Mouse (Mus musculus): ENCODE results near the gene Tbca. TPM values are rescaled to one million over a fixed set of nuclear protein-coding genes. Genes with fewer than 3 reads are reported as not detected.

Tbca gene
- polyA plus RNA-seq, 1 experiment: 204 TPM

DNA sequence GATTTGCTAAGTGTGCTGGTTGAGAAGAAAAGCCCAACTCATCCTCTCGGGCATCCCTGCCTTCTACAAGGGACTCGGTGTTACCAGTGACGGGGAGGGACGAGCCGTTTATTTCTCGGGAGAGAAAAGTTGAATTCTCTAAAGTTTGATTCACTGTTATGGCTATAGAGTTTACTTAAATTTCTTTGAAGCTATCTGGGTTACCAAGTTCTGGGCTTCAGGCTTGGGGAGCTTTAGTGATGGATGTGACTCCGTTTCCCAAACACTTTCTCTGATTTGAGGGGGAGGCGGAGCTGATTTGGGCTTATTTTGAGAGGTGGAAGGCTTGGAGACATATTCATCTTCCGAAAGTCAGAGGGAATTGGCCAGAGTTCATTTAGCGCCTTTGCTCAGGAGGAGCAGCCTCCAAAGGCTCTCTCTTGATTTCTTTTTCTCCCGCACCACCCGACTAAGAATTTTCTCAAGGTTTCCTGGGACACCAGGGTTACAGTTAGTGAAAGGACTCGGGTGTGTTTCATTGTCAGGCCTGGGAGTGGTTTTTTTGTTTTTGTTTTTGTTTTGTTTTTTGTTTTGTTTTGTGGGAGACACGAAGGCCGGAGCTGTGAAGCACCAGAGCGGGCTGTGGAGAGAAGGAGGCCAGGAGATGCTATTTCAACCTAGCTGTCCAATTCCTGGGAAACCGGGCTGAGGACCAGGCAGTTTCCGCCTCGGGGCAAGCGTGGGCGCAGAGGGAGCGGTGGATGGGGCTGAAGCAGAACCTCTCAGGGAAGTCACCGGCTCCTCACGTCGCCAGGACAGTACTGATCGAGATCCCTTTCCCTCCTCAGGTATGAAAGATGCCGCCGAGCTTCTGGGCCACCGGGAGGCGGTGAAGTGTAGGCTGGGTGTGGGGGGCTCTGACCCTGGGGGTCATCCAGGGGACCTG lies 87.8 kb downstream of the Tbca start:
- no peak overlapping the region for H3K4me3 ChIP-seq (ENCODE audit: insufficient read depth, low read length)
- H3K4me1 ChIP-seq (ENCODE audit: control insufficient read depth, insufficient read depth, low read length): no peaks in the 10 kb centered on the region
- TF ChIP-seq CTCF (IDR thresholded peaks at IDR 0.05; ENCODE audit: low read depth, low read length) (no peak), POLR2A (IDR thresholded peaks at IDR 0.05; ENCODE audit: borderline replicate concordance, low read depth, low read length) (no peak)
- no peak overlapping the region for H3K27ac ChIP-seq (ENCODE audit: insufficient read depth, low read depth, low read length)

DNA sequence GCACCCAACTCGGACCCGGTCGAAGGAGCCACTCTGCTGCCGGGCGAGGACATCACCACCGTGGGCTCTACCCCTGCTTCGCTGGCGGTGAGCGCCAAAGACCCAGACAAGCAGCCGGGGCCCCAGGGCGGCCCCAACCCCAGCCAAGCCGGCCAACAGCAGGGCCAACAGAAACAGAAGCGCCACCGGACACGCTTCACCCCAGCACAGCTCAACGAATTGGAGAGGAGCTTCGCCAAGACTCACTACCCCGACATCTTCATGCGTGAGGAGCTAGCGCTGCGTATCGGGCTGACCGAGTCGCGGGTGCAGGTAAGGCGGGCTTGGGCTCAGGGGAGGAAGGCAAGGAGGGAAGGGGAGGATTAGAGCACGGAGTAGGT lies 88.5 kb downstream of the Tbca start:
- TF ChIP-seq CTCF (IDR thresholded peaks at IDR 0.05; ENCODE audit: low read depth, low read length) (no peak), POLR2A (IDR thresholded peaks at IDR 0.05; ENCODE audit: borderline replicate concordance, low read depth, low read length) (no peak)
- no peaks in the 10 kb centered on the region for H3K4me1 ChIP-seq (ENCODE audit: control insufficient read depth, insufficient read depth, low read length)
- no peak overlapping the region for H3K27ac ChIP-seq (ENCODE audit: insufficient read depth, low read depth, low read length)
- H3K4me3 ChIP-seq (ENCODE audit: insufficient read depth, low read length): no peak overlapping the region

DNA sequence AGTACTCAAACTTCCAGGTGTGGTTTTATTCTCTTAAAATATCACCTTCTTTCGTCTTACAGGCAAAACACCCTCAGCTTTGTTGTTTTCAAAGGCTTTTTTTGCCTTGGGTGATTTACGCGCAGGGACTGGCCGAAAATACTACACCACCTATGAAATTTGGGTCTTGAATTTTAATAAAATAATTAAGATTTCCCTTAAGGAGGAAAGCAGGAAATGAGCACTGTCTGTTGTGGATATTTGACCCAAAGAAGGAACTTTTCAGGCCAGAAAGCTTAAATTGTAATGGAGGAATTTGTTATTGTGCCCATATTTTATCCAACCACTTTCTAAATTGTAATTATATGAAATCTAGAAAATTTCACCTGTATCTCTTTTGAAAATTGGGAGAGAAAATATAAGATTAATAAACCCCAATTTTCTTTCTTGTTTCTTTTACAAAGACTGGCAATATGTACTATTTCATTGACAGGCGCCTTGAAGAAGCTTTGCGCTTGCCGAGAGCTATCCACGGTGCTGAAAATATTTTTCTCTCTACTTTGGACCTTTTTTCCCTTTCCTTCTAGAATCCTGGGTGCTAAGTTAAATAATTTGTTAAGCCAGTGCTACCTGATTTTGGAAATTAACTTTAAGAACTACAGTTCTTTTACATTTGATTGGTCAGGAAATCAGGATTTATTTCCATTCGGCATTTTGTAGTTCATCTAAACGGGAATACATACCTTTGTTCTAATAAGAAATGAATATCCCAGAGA lies 89.5 kb downstream of the Tbca start:
- H3K4me1 ChIP-seq (ENCODE audit: control insufficient read depth, insufficient read depth, low read length): peaks cover 2% of the 10 kb centered on the region; the same call in 1 of the 2 replicates
- TF ChIP-seq POLR2A (IDR thresholded peaks at IDR 0.05; ENCODE audit: borderline replicate concordance, low read depth, low read length) (no peak), CTCF (IDR thresholded peaks at IDR 0.05; ENCODE audit: low read depth, low read length) (no peak)
- H3K4me3 ChIP-seq (ENCODE audit: insufficient read depth, low read length): no peak overlapping the region
- H3K27ac ChIP-seq (ENCODE audit: insufficient read depth, low read depth, low read length): no peak overlapping the region

DNA sequence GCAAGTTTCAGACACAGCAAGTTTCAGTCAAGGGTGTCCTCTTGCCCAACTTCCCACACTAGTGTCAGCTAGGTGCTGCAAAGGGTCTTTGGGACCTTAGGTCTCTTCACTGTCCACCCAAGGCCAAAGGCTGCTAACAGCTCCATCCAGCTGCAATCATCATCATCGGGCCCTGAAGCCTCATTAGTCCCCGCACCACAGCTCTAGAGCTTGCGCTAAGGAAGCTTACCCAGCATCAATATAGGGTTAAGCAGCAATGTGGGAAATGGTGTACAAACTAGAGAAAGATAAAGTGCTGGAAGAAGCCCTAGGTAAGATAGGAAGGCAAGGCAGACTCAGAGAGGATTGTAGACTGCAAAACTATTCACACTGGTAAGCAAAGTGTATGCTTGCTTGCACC lies 92.5 kb downstream of the Tbca start:
- Histone ChIP-seq H3K27ac (ENCODE audit: insufficient read depth, low read depth, low read length) (no peak overlapping the region), H3K4me3 (ENCODE audit: insufficient read depth, low read length) (no peak overlapping the region), H3K4me1 (ENCODE audit: control insufficient read depth, insufficient read depth, low read length) (peaks cover 2% of the 10 kb centered on the region; the same call in 1 of the 2 replicates)
- no peak for TF ChIP-seq POLR2A (IDR thresholded peaks at IDR 0.05; ENCODE audit: borderline replicate concordance, low read depth, low read length)
- no peak for TF ChIP-seq CTCF (IDR thresholded peaks at IDR 0.05; ENCODE audit: low read depth, low read length)

DNA sequence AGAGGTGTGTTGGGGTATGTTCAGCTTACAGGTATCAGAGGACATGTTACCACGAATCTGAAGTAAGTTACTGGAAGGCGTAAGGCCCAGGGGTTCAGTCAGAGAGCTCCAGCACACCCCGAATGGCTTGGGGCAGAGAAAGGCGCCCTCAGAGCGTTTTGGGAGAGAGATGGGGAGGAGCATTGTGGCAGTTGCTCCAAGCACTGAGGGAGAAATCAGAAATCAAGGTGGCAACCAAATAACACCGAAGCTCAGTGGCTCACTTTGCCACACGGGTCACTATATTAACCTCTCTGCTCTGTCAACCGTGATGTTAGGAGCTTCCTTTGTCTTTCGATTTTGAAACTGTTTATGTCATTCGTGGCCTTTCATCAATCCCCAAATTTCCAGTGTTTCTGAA lies 93.5 kb downstream of the Tbca start:
- TF ChIP-seq CTCF (IDR thresholded peaks at IDR 0.05; ENCODE audit: low read depth, low read length) (no peak), POLR2A (IDR thresholded peaks at IDR 0.05; ENCODE audit: borderline replicate concordance, low read depth, low read length) (no peak)
- H3K4me3 ChIP-seq (ENCODE audit: insufficient read depth, low read length): peak overlapping the region; percentile 52
- H3K27ac ChIP-seq (ENCODE audit: insufficient read depth, low read depth, low read length): no peak overlapping the region
- peaks cover 2% of the 10 kb centered on the region; the same call in 1 of the 2 replicates for H3K4me1 ChIP-seq (ENCODE audit: control insufficient read depth, insufficient read depth, low read length)

DNA sequence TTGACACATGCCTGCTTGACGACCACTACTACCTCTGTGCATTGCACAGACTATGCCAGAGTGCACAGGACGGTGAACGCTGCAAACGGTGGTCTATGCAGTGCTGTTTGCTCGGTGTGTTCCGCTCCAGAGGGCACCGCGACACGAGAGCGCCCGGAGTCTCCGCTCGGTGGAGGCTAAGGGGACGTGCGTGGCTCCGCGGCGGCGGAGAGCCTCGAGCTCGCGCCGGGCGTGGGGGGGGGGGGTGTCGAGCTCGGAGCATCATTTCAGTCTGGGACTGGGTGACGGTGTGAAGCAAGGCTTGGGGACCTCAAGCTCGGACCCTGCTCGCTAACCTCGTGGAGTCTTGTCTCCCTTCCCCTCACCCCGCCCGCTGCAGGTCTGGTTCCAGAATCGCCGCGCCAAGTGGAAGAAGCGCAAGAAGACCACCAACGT lies 94.0 kb downstream of the Tbca start:
- Histone ChIP-seq H3K4me1 (ENCODE audit: control insufficient read depth, insufficient read depth, low read length) (peaks cover 2% of the 10 kb centered on the region; the same call in 1 of the 2 replicates), H3K4me3 (ENCODE audit: insufficient read depth, low read length) (peak overlapping the region; percentile 52), H3K27ac (ENCODE audit: insufficient read depth, low read depth, low read length) (no peak overlapping the region)
- TF ChIP-seq POLR2A (IDR thresholded peaks at IDR 0.05; ENCODE audit: borderline replicate concordance, low read depth, low read length): no peak
- no peak for TF ChIP-seq CTCF (IDR thresholded peaks at IDR 0.05; ENCODE audit: low read depth, low read length)

DNA sequence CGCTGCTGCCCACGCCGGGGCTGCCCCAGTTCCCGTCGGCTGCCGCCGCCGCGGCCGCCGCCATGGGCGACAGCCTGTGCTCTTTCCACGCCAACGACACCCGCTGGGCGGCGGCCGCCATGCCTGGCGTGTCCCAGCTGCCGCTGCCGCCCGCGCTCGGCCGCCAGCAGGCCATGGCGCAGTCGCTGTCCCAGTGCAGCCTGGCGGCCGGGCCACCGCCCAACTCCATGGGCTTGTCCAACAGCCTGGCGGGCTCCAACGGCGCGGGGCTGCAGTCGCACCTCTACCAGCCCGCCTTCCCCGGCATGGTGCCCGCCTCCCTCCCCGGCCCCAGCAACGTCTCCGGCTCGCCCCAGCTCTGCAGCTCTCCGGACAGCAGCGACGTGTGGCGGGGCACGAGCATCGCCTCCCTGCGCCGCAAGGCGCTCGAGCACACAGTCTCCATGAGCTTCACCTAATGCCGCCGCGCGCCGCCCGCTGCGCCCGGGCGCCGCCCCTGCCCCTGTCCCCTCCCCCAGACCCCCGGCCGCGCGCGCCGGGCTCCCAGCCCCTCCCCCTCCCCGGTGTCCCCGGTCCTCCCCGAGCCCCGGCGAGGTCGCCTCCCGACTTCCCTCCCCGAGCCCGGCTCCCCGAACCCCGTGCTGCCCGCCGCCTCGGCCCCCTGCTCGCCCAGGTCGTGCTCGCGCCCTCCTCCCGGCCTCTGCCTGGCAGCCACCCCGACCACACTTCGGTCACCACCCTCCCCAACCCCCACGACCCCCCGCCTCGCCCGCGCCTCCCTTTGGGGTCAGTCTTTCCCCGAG lies 94.7 kb downstream of the Tbca start:
- no peak for TF ChIP-seq CTCF (IDR thresholded peaks at IDR 0.05; ENCODE audit: low read depth, low read length)
- Histone ChIP-seq H3K4me1 (ENCODE audit: control insufficient read depth, insufficient read depth, low read length) (peaks cover 2% of the 10 kb centered on the region; the same call in 1 of the 2 replicates), H3K27ac (ENCODE audit: insufficient read depth, low read depth, low read length) (no peak overlapping the region), H3K4me3 (ENCODE audit: insufficient read depth, low read length) (peak overlapping the region; percentile 52)

DNA sequence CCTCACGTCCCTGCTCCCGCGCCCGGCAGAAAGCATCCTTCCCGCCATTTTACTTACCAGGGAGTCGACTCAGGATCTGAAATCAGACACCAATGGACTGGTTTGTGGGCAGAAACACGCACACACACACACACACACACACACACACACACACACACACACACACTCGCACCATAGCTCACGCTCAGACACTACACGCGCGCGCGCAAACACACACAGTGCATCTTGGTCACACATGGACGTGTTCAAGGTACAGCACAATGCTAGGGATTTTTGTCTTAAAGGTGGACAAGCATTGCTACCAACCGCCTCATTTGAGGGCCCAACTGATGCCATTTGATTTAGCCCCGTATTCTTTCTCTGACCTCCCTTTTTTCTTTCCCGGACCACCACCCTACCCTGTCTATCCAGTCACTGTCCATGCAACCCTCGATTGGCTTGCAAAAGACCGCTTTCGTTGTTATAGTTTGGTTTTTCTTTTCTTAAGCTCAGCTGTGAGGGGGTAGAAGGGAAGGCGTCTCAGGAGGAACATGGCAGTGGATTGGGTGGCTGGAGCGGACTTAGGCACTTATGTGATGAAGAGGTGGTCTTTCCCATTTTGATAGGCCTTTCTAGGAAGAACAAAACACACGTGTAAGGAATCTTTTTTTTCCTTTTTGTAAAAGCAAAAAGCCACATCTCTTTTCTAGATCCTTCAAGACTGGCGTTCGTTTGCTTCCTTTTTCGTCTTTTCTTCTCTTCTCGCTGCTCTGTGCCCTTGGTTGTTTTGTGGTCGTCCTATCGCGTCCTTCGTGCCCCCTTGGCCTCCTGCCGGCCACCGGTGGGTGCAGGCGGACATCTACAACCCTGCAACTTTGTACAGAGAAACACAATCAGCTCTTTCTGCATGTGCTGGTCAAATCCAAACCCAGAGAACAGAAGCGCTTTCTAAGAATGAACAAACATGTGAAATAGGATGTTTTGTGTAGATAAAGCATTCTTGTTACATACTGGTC lies 95.6 kb downstream of the Tbca start:
- H3K27ac ChIP-seq (ENCODE audit: insufficient read depth, low read depth, low read length): no peak overlapping the region
- TF ChIP-seq POLR2A (IDR thresholded peaks at IDR 0.05; ENCODE audit: borderline replicate concordance, low read depth, low read length): no peak
- no peak for TF ChIP-seq CTCF (IDR thresholded peaks at IDR 0.05; ENCODE audit: low read depth, low read length)
- no peak overlapping the region for H3K4me3 ChIP-seq (ENCODE audit: insufficient read depth, low read length)
- peaks cover 2% of the 10 kb centered on the region; the same call in 1 of the 2 replicates for H3K4me1 ChIP-seq (ENCODE audit: control insufficient read depth, insufficient read depth, low read length)

Data from bone marrow macrophage, adult 2 months (primary cell).